Mouse (Mus musculus): ENCODE measurements at regions not wholly inside any gene's neighbourhood (a gene's known extent, or its start where the extent isn't known, plus 50 kb on each side); places are given as distances from the start of the nearest gene placed in this dataset.

- no peak overlapping the region for H3K4me3 ChIP-seq (ENCODE audit: low read depth, low read length)
- no peaks in the 10 kb centered on the region for H3K27me3 ChIP-seq (ENCODE audit: control insufficient read depth, insufficient read depth, low read length)
- no peak overlapping the region for H3K9ac ChIP-seq (replicated peaks; ENCODE audit: low read depth, low read length)
- no peaks in the 10 kb centered on the region for H3K9me3 ChIP-seq (replicated peaks; ENCODE audit: control insufficient read depth, low read length)
- H3K36me3 ChIP-seq (replicated peaks; ENCODE audit: control insufficient read depth, insufficient read depth, low read length) = no peaks in the 10 kb centered on the region
- H3K27ac ChIP-seq (ENCODE audit: low read depth) = no peak overlapping the region
- no peak overlapping the region for H3K4me2 ChIP-seq (ENCODE audit: low read depth, low read length)
- no peaks in the 10 kb centered on the region for H3K4me1 ChIP-seq (ENCODE audit: control insufficient read depth, insufficient read depth)
- ATAC-seq (ENCODE audit: insufficient read depth, low read depth) (no peak), DNase-seq (ENCODE audit: low spot score) (no peak)
- TF ChIP-seq EP300 (IDR thresholded peaks at IDR 0.05; ENCODE audit: low read depth) (no peak), CTCF (IDR thresholded peaks at IDR 0.05; ENCODE audit: low read depth) (no peak)
- 88% methylated on average over 2 of the region's 2 CpGs for WGBS
These were observed 99.6 kb downstream of the Arl4a start for GRCm38 (mm10) chr12:39938211-39938610.

GRCm38 (mm10) chr12:39936331-39936730 is 101.5 kb downstream of the Arl4a start:
- H3K27me3 ChIP-seq (ENCODE audit: control insufficient read depth, insufficient read depth, low read length) = no peaks in the 10 kb centered on the region
- TF ChIP-seq EP300 (IDR thresholded peaks at IDR 0.05; ENCODE audit: low read depth) = no peak
- TF ChIP-seq CTCF (IDR thresholded peaks at IDR 0.05; ENCODE audit: low read depth) = no peak
- peak; percentile 13 for DNase-seq (ENCODE audit: low spot score)
- no peak overlapping the region for H3K4me3 ChIP-seq (ENCODE audit: low read depth, low read length)
- no peak for ATAC-seq (ENCODE audit: insufficient read depth, low read depth)
- no peaks in the 10 kb centered on the region for H3K4me1 ChIP-seq (ENCODE audit: control insufficient read depth, insufficient read depth)
- H3K27ac ChIP-seq (ENCODE audit: low read depth) = 0 out of 2 replicates have a peak overlapping the region, but pooled peaks have one; percentile 13
- no peaks in the 10 kb centered on the region for H3K36me3 ChIP-seq (replicated peaks; ENCODE audit: control insufficient read depth, insufficient read depth, low read length)
- H3K9me3 ChIP-seq (replicated peaks; ENCODE audit: control insufficient read depth, low read length) = no peaks in the 10 kb centered on the region
- WGBS = 35% methylated on average over 11 of the region's 11 CpGs
- 0 out of 2 replicates have a peak overlapping the region, but pooled peaks have one; percentile 5 for H3K4me2 ChIP-seq (ENCODE audit: low read depth, low read length)
- no peak overlapping the region for H3K9ac ChIP-seq (replicated peaks; ENCODE audit: low read depth, low read length)

GRCm38 (mm10) chr12:39935775-39936174 is 102.0 kb downstream of the Arl4a start:
- no peak overlapping the region for H3K9ac ChIP-seq (replicated peaks; ENCODE audit: low read depth, low read length)
- no peak overlapping the region for H3K4me3 ChIP-seq (ENCODE audit: low read depth, low read length)
- H3K36me3 ChIP-seq (replicated peaks; ENCODE audit: control insufficient read depth, insufficient read depth, low read length) = no peaks in the 10 kb centered on the region
- no peak for DNase-seq (ENCODE audit: low spot score)
- H3K4me1 ChIP-seq (ENCODE audit: control insufficient read depth, insufficient read depth) = no peaks in the 10 kb centered on the region
- H3K4me2 ChIP-seq (ENCODE audit: low read depth, low read length) = no peak overlapping the region
- H3K27ac ChIP-seq (ENCODE audit: low read depth) = no peak overlapping the region
- H3K9me3 ChIP-seq (replicated peaks; ENCODE audit: control insufficient read depth, low read length) = no peaks in the 10 kb centered on the region
- no peaks in the 10 kb centered on the region for H3K27me3 ChIP-seq (ENCODE audit: control insufficient read depth, insufficient read depth, low read length)
- TF ChIP-seq EP300 (IDR thresholded peaks at IDR 0.05; ENCODE audit: low read depth) (no peak), CTCF (IDR thresholded peaks at IDR 0.05; ENCODE audit: low read depth) (no peak)
- 76% methylated on average over 12 of the region's 12 CpGs for WGBS
- ATAC-seq (ENCODE audit: insufficient read depth, low read depth) = no peak

GRCm38 (mm10) chr12:39934877-39935276 is 102.9 kb downstream of the Arl4a start:
- no peak for ATAC-seq (ENCODE audit: insufficient read depth, low read depth)
- no peaks in the 10 kb centered on the region for H3K36me3 ChIP-seq (replicated peaks; ENCODE audit: control insufficient read depth, insufficient read depth, low read length)
- H3K4me1 ChIP-seq (ENCODE audit: control insufficient read depth, insufficient read depth) = no peaks in the 10 kb centered on the region
- no peaks in the 10 kb centered on the region for H3K9me3 ChIP-seq (replicated peaks; ENCODE audit: control insufficient read depth, low read length)
- H3K4me2 ChIP-seq (ENCODE audit: low read depth, low read length) = no peak overlapping the region
- TF ChIP-seq CTCF (IDR thresholded peaks at IDR 0.05; ENCODE audit: low read depth) (no peak), EP300 (IDR thresholded peaks at IDR 0.05; ENCODE audit: low read depth) (no peak)
- no peak for DNase-seq (ENCODE audit: low spot score)
- 78% methylated on average over 4 of the region's 4 CpGs for WGBS
- H3K27me3 ChIP-seq (ENCODE audit: control insufficient read depth, insufficient read depth, low read length) = no peaks in the 10 kb centered on the region
- H3K9ac ChIP-seq (replicated peaks; ENCODE audit: low read depth, low read length) = no peak overlapping the region
- no peak overlapping the region for H3K27ac ChIP-seq (ENCODE audit: low read depth)
- H3K4me3 ChIP-seq (ENCODE audit: low read depth, low read length) = no peak overlapping the region

- Histone ChIP-seq H3K4me3 (ENCODE audit: low read depth, low read length) (no peak overlapping the region), H3K36me3 (replicated peaks; ENCODE audit: control insufficient read depth, insufficient read depth, low read length) (no peaks in the 10 kb centered on the region), H3K27me3 (ENCODE audit: control insufficient read depth, insufficient read depth, low read length) (no peaks in the 10 kb centered on the region), H3K27ac (ENCODE audit: low read depth) (no peak overlapping the region), H3K4me2 (ENCODE audit: low read depth, low read length) (no peak overlapping the region), H3K4me1 (ENCODE audit: control insufficient read depth, insufficient read depth) (no peaks in the 10 kb centered on the region), H3K9ac (replicated peaks; ENCODE audit: low read depth, low read length) (no peak overlapping the region), H3K9me3 (replicated peaks; ENCODE audit: control insufficient read depth, low read length) (no peaks in the 10 kb centered on the region)
- TF ChIP-seq EP300 (IDR thresholded peaks at IDR 0.05; ENCODE audit: low read depth) = no peak
- no peak for TF ChIP-seq CTCF (IDR thresholded peaks at IDR 0.05; ENCODE audit: low read depth)
- no peak for DNase-seq (ENCODE audit: low spot score)
- no peak for ATAC-seq (ENCODE audit: insufficient read depth, low read depth)
- whole genome bisulfite sequencing = 62% methylated on average over 1 of the region's 1 CpGs
These were observed 106.6 kb downstream of the Arl4a start for GRCm38 (mm10) chr12:39931251-39931650.

- no peaks in the 10 kb centered on the region for H3K4me1 ChIP-seq (ENCODE audit: control insufficient read depth, insufficient read depth)
- ATAC-seq (ENCODE audit: insufficient read depth, low read depth) (no peak), DNase-seq (ENCODE audit: low spot score) (no peak)
- TF ChIP-seq CTCF (IDR thresholded peaks at IDR 0.05; ENCODE audit: low read depth) = no peak
- no peak for TF ChIP-seq EP300 (IDR thresholded peaks at IDR 0.05; ENCODE audit: low read depth)
- H3K4me2 ChIP-seq (ENCODE audit: low read depth, low read length) = no peak overlapping the region
- H3K27me3 ChIP-seq (ENCODE audit: control insufficient read depth, insufficient read depth, low read length) = no peaks in the 10 kb centered on the region
- H3K36me3 ChIP-seq (replicated peaks; ENCODE audit: control insufficient read depth, insufficient read depth, low read length) = no peaks in the 10 kb centered on the region
- H3K9ac ChIP-seq (replicated peaks; ENCODE audit: low read depth, low read length) = no peak overlapping the region
- H3K9me3 ChIP-seq (replicated peaks; ENCODE audit: control insufficient read depth, low read length) = no peaks in the 10 kb centered on the region
- no peak overlapping the region for H3K4me3 ChIP-seq (ENCODE audit: low read depth, low read length)
- H3K27ac ChIP-seq (ENCODE audit: low read depth) = no peak overlapping the region
These were observed 109.9 kb downstream of the Arl4a start for GRCm38 (mm10) chr12:39927902-39928301.

Data from heart, postnatal 0 days (tissue).